ENCODE assay signal across 9 mouse cellular contexts in the genomic region with DNA sequence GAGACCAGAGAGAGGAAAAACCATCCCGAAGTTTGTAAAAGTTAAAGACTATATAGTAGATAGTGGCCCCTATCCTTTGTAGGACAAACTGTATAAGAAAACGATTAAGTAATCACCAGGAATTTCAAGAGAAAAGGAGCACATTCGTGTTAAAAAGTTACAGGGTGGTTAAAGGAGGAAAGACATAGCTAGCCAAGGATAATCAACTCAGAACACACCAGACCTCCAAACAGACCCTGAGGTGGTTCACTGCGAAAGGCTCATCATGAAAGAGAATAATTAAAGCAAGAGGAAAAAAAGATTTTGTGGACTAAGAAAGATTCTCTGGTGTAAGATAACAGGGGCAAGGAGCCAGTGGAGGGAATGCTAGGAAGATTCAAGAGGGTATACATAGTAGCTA. TPM values are rescaled to one million over a fixed set of nuclear protein-coding genes. Genes with fewer than 3 reads are reported as not detected.
A peak's percentile ranks its signal among the peaks of the same experiment; 100 is the strongest.
DNase-seq lines count a peak whose midpoint lies in the region; ATAC-seq and TF ChIP-seq lines count a peak whose summit lies in the region.
"Had no signal": no experiment of that assay in that cellular context is flagged by ENCODE, and none has a peak within 500 bp of the region (broad histone marks: within the 10 kb centered on the region; RNA-seq: fewer than 3 reads in every experiment).

No protein-coding gene starts in this region.

- H3K9me3 ChIP-seq in heart, embryonic 12.5 days (replicated peaks): no peaks in the 10 kb centered on the region
- H3K9me3 ChIP-seq in E14TG2a.4 (ENCODE audit: low read length): no peaks in the 10 kb centered on the region
- no peaks in the 10 kb centered on the region for H3K9me3 ChIP-seq in forebrain, embryonic 15.5 days
- H3K9me3 ChIP-seq in liver, embryonic 16.5 days (replicated peaks; ENCODE audit: control insufficient read depth, low read length): no peaks in the 10 kb centered on the region

- H3K36me3 ChIP-seq in heart, embryonic 12.5 days: peaks cover 26% of the 10 kb centered on the region
- H3K36me3 ChIP-seq in E14TG2a.4 (ENCODE audit: insufficient read depth, low read length): peaks cover 37% of the 10 kb centered on the region
- H3K36me3 ChIP-seq in forebrain, embryonic 15.5 days: peaks cover 3% of the 10 kb centered on the region
- H3K36me3 ChIP-seq in liver, embryonic 16.5 days (ENCODE audit: control insufficient read depth, insufficient read depth): no peaks in the 10 kb centered on the region; the same call in 1 of the 2 replicates

- H3K27me3 ChIP-seq in heart, embryonic 12.5 days (replicated peaks): no peaks in the 10 kb centered on the region
- no peaks in the 10 kb centered on the region for H3K27me3 ChIP-seq in E14TG2a.4 (ENCODE audit: insufficient read depth, low read length)
- no peaks in the 10 kb centered on the region for H3K27me3 ChIP-seq in forebrain, embryonic 15.5 days
- H3K27me3 ChIP-seq in liver, embryonic 16.5 days (ENCODE audit: control insufficient read depth, insufficient read depth, low read depth, low read length): no peaks in the 10 kb centered on the region

- DNase-seq in heart, adult 9 months (ENCODE audit: low spot score in 2 of 2): no peak
- DNase-seq in embryo, embryonic 9.5 days (ENCODE audit: extremely low spot score): no peak
- DNase-seq in gastrocnemius, postnatal 25 days: no peak
- no peak for DNase-seq in gastrocnemius, postnatal 4 days (ENCODE audit: low spot score in 2 of 2)

- no peak for TF ChIP-seq CTCF in E14TG2a.4 (conservative IDR thresholded peaks at IDR 0.05; ENCODE audit: low read length)

- 0 out of 2 replicates have a peak overlapping the region, but pooled peaks have one; percentile 54 for H3K27ac ChIP-seq in heart, embryonic 12.5 days (ENCODE audit: poor library complexity, severe bottlenecking)
- no peak overlapping the region for H3K27ac ChIP-seq in forebrain, embryonic 15.5 days (replicated peaks)
- H3K27ac ChIP-seq in liver, embryonic 16.5 days (ENCODE audit: low read length): peak overlapping the region; percentile 65

- H3K4me3 ChIP-seq in heart, embryonic 12.5 days: peak overlapping the region; percentile 66
- H3K4me3 ChIP-seq in E14TG2a.4 (replicated peaks; ENCODE audit: low read length): peak overlapping the region; percentile 75
- H3K4me3 ChIP-seq in forebrain, embryonic 15.5 days: peak overlapping the region; percentile 61
- peak overlapping the region; percentile 70 for H3K4me3 ChIP-seq in liver, embryonic 16.5 days (ENCODE audit: low read depth, low read length)

- 65% methylated on average over 4 of the region's 4 CpGs for WGBS in heart, embryonic 12.5 days
- 70% methylated on average over 4 of the region's 4 CpGs for WGBS in forebrain, embryonic 15.5 days
- 37% methylated on average over 4 of the region's 4 CpGs for WGBS in liver, embryonic 16.5 days (ENCODE audit: insufficient replicate concordance)

- H3K9ac ChIP-seq in heart, embryonic 12.5 days: peak overlapping the region; percentile 82
- peak overlapping the region; percentile 56 for H3K9ac ChIP-seq in forebrain, embryonic 15.5 days (replicated peaks)
- H3K9ac ChIP-seq in liver, embryonic 16.5 days (ENCODE audit: low read depth, low read length): peak overlapping the region; percentile 65

- peak overlapping the region; percentile 90 for H3K4me2 ChIP-seq in heart, embryonic 12.5 days
- peak overlapping the region; percentile 81 for H3K4me2 ChIP-seq in forebrain, embryonic 15.5 days (replicated peaks)
- peak overlapping the region; percentile 67 for H3K4me2 ChIP-seq in liver, embryonic 16.5 days (ENCODE audit: low read depth, low read length)

- H3K4me1 ChIP-seq in heart, embryonic 12.5 days (replicated peaks): peaks cover 16% of the 10 kb centered on the region
- peaks cover 22% of the 10 kb centered on the region for H3K4me1 ChIP-seq in E14TG2a.4 (replicated peaks; ENCODE audit: low read depth, low read length)
- H3K4me1 ChIP-seq in forebrain, embryonic 15.5 days: peaks cover 16% of the 10 kb centered on the region
- H3K4me1 ChIP-seq in liver, embryonic 16.5 days (ENCODE audit: control insufficient read depth, low read depth, low read length): peaks cover 7% of the 10 kb centered on the region

- ATAC-seq in heart, embryonic 12.5 days (ENCODE audit: insufficient number of reproducible peaks, low FRiP score): no peak
- ATAC-seq in forebrain, embryonic 15.5 days (replicated peaks): no peak
- no peak for ATAC-seq in liver, embryonic 16.5 days (ENCODE audit: low read depth)

RNA-seq across cellular contexts. Expression of a gene that starts 26.0 kb away (rescaled TPM):
- polyA plus RNA-seq in heart, embryonic 12.5 days (2016; fragmentation: Nextera tagmentation; extraction: Ambion mirVana): 0.55 and 0.59 TPM in 2 replicates
- polyA plus RNA-seq in forebrain, embryonic 15.5 days (2015; fragmentation: Nextera tagmentation; extraction: Ambion mirVana): 0.14 and 0.33 TPM in 2 replicates
- polyA plus RNA-seq in liver, embryonic 16.5 days (2015; fragmentation: Nextera tagmentation; extraction: Ambion mirVana): 0.14 and 0.30 TPM in 2 replicates
- total RNA-seq in gastrocnemius, postnatal 25 days (2021): 10 to 100 TPM in 1 of 2 experiments, 1 to 10 TPM in 1; 7.2 to 12.6 TPM
- total RNA-seq in gastrocnemius, postnatal 4 days (2021): 1 to 10 TPM; 5.9 to 9.8 TPM
- polyA plus RNA-seq: CD4-positive, CD25-positive, alpha-beta regulatory T cell, adult 4 months had no signal
